11 mouse cellular contexts compared by ENCODE assay signal in genomic region chr5:150281084-150281483, GRCm38 (mm10).
A peak's percentile ranks its signal among the peaks of the same experiment; 100 is the strongest.
DNase-seq lines count a peak whose midpoint lies in the region; ATAC-seq and TF ChIP-seq lines count a peak whose summit lies in the region.
"Had no signal": no experiment of that assay in that cellular context is flagged by ENCODE, and none has a peak within 500 bp of the region (broad histone marks: within the 10 kb centered on the region; RNA-seq: fewer than 3 reads in every experiment).

No protein-coding gene starts in this region.

- no peaks in the 10 kb centered on the region for H3K9me3 ChIP-seq in intestine, postnatal 0 days (ENCODE audit: control insufficient read depth)
- H3K9me3 ChIP-seq in intestine, embryonic 15.5 days: no peaks in the 10 kb centered on the region
- H3K9me3 ChIP-seq in midbrain, postnatal 0 days (ENCODE audit: low read length): no peaks in the 10 kb centered on the region
- H3K9me3 ChIP-seq in midbrain, embryonic 16.5 days (replicated peaks; ENCODE audit: control insufficient read depth, low read length, poor library complexity, severe bottlenecking): no peaks in the 10 kb centered on the region

- H3K4me2 ChIP-seq in intestine, postnatal 0 days (replicated peaks; ENCODE audit: low read depth): no peak overlapping the region
- H3K4me2 ChIP-seq in intestine, embryonic 15.5 days (replicated peaks): no peak overlapping the region
- no peak overlapping the region for H3K4me2 ChIP-seq in midbrain, postnatal 0 days (ENCODE audit: low read depth, low read length, poor library complexity, severe bottlenecking)
- H3K4me2 ChIP-seq in midbrain, embryonic 16.5 days (ENCODE audit: low read length): no peak overlapping the region

- WGBS in intestine, postnatal 0 days: 78% methylated on average over 2 of the region's 2 CpGs
- 76% methylated on average over 2 of the region's 2 CpGs for whole genome bisulfite sequencing in intestine, embryonic 15.5 days
- WGBS in midbrain, postnatal 0 days: 83% methylated on average over 2 of the region's 2 CpGs
- 83% methylated on average over 2 of the region's 2 CpGs for WGBS in midbrain, embryonic 16.5 days

- no peak overlapping the region for H3K9ac ChIP-seq in intestine, postnatal 0 days (ENCODE audit: low read depth, low read length)
- no peak overlapping the region for H3K9ac ChIP-seq in intestine, embryonic 15.5 days
- H3K9ac ChIP-seq in midbrain, postnatal 0 days (replicated peaks; ENCODE audit: low read length, poor library complexity, severe bottlenecking): no peak overlapping the region
- no peak overlapping the region for H3K9ac ChIP-seq in midbrain, embryonic 16.5 days (ENCODE audit: low read depth, low read length)

- H3K27ac ChIP-seq in intestine, postnatal 0 days (ENCODE audit: low read depth, low read length): no peak overlapping the region
- H3K27ac ChIP-seq in intestine, embryonic 15.5 days: no peak overlapping the region
- no peak overlapping the region for H3K27ac ChIP-seq in midbrain, postnatal 0 days (ENCODE audit: low read depth, low read length)
- no peak overlapping the region for H3K27ac ChIP-seq in midbrain, embryonic 16.5 days (ENCODE audit: low read length)

- TF ChIP-seq CTCF in intestine, postnatal 0 days (IDR thresholded peaks at IDR 0.05; ENCODE audit: low read depth): peak; percentile 38
- TF ChIP-seq CTCF in midbrain, postnatal 0 days (IDR thresholded peaks at IDR 0.05): peak; percentile 54
- TF ChIP-seq CTCF in Patski (IDR thresholded peaks at IDR 0.05): peak; percentile 34

- in situ Hi-C loops in Patski (cut with MboI; ENCODE audit: low pct_unique_long_range_greater_than_20kb): no loop called here

- no peaks in the 10 kb centered on the region for H3K27me3 ChIP-seq in intestine, postnatal 0 days (replicated peaks; ENCODE audit: control insufficient read depth, insufficient read depth, low read length)
- H3K27me3 ChIP-seq in intestine, embryonic 15.5 days (replicated peaks): no peaks in the 10 kb centered on the region
- no peaks in the 10 kb centered on the region for H3K27me3 ChIP-seq in midbrain, postnatal 0 days (ENCODE audit: insufficient read depth, low read length)
- H3K27me3 ChIP-seq in midbrain, embryonic 16.5 days (ENCODE audit: control insufficient read depth, insufficient read depth, low read depth, low read length): no peaks in the 10 kb centered on the region
- no peaks in the 10 kb centered on the region for H3K27me3 ChIP-seq in Patski

- ATAC-seq in intestine, postnatal 0 days: no peak
- ATAC-seq in intestine, embryonic 15.5 days: no peak
- ATAC-seq in midbrain, postnatal 0 days (ENCODE audit: low FRiP score): no peak
- no peak for ATAC-seq in midbrain, embryonic 16.5 days
- no peak for ATAC-seq in Patski
- ATAC-seq: activated CD4-positive, CD25-positive, alpha-beta regulatory T cell, adult 4 months had no signal

- no peaks in the 10 kb centered on the region for H3K4me1 ChIP-seq in intestine, postnatal 0 days (replicated peaks; ENCODE audit: control insufficient read depth, insufficient read depth, low read length)
- H3K4me1 ChIP-seq in intestine, embryonic 15.5 days (replicated peaks): no peaks in the 10 kb centered on the region; the same call in 1 of the 2 replicates
- H3K4me1 ChIP-seq in midbrain, postnatal 0 days (ENCODE audit: insufficient read depth, low read length): no peaks in the 10 kb centered on the region
- no peaks in the 10 kb centered on the region for H3K4me1 ChIP-seq in midbrain, embryonic 16.5 days (ENCODE audit: control insufficient read depth, insufficient read depth, low read length)

- no peak overlapping the region for H3K4me3 ChIP-seq in intestine, postnatal 0 days (ENCODE audit: low read depth, low read length)
- H3K4me3 ChIP-seq in intestine, embryonic 15.5 days (replicated peaks): no peak overlapping the region
- no peak overlapping the region for H3K4me3 ChIP-seq in midbrain, postnatal 0 days (ENCODE audit: low read depth, low read length)
- H3K4me3 ChIP-seq in midbrain, embryonic 16.5 days (ENCODE audit: low read depth, low read length): no peak overlapping the region
- H3K4me3 ChIP-seq: erythroblast, embryonic 14.5 days had no signal

- no peaks in the 10 kb centered on the region for H3K36me3 ChIP-seq in intestine, postnatal 0 days (ENCODE audit: control insufficient read depth, insufficient read depth)
- no peaks in the 10 kb centered on the region for H3K36me3 ChIP-seq in intestine, embryonic 15.5 days
- no peaks in the 10 kb centered on the region for H3K36me3 ChIP-seq in midbrain, postnatal 0 days (ENCODE audit: insufficient read depth, low read length)
- peaks cover 2% of the 10 kb centered on the region; the same call in 1 of the 2 replicates for H3K36me3 ChIP-seq in midbrain, embryonic 16.5 days (ENCODE audit: control insufficient read depth, insufficient read depth, low read length)

- DNase-seq in midbrain, postnatal 0 days (ENCODE audit: low spot score): no peak
- DNase-seq in Patski (ENCODE audit: low read depth, low spot score): no peak
- no peak for DNase-seq in frontal cortex, postnatal 25 days (ENCODE audit: low spot score in 2 of 2)
- no peak for DNase-seq in frontal cortex, postnatal 36 days (ENCODE audit: low spot score in 2 of 2)
- DNase-seq: cerebellum, adult 9-11 months; heart, postnatal 14 days had no signal

- CTCF ChIA-PET in Patski (lab: Charles Lee): no interaction called here

- POLR2A ChIA-PET in Patski (lab: Charles Lee): interaction anchor here (0.7 kb wide), 1 partner anchor 10 kb away, joined by 3 read pairs; no protein-coding TSS in a partner anchor
